Mouse (Mus musculus): ENCODE measurements at regions not wholly inside any gene's neighbourhood (a gene's known extent, or its start where the extent isn't known, plus 50 kb on each side); places are given as distances from the start of the nearest gene placed in this dataset.

DNA sequence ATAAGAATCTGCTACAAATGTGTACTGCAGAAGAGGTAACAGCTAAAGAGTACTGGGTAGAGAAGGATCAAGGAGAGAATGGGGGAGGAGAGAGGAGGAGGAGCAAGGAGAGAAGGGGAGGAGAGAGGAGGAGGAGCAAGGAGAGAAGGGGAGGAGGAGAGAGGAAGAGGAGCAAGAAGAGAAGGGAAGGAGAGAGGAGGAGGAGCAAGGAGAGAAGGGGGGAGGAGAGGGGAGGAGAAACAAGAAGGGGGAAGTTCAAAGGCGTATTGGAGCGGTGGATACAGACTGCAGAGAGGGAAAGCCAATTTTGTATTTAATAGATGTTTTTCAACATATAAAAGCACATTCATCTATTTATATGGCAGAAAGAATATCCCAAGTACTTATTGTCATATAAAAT is 407.6 kb downstream of the Rnd3 start:
- no peak for TF ChIP-seq POLR2A (IDR thresholded peaks at IDR 0.05; ENCODE audit: borderline replicate concordance, extremely low read depth, insufficient read depth, insufficient read length, poor library complexity, severe bottlenecking)
- TF ChIP-seq CTCF (IDR thresholded peaks at IDR 0.05; ENCODE audit: borderline replicate concordance, extremely low read depth, insufficient read depth, insufficient read length): no peak

Data from brain, embryonic 14.5 days (tissue).